Mouse (Mus musculus) testis, postnatal 10 days (tissue): ENCODE measurements around the gene 1700001C19Rik.

ENCODE experiments used
- DNase-seq: peaks from one replicate; pipeline ENCODE4 v3.0.0; 2021; ENCODE audit warnings: low spot score

1700001C19Rik gene

GRCm38 (mm10) chr17:47373991-47374390 is 63.2 kb downstream of the 1700001C19Rik start:
- DNase-seq = no peak

GRCm38 (mm10) chr17:47371451-47371850 is 65.7 kb downstream of the 1700001C19Rik start:
- DNase-seq = peak; percentile 76

- DNase-seq = no peak
Observed at GRCm38 (mm10) chr17:47369087-47369443, 68.1 kb downstream of the 1700001C19Rik start.

GRCm38 (mm10) chr17:47368401-47369086 is 68.6 kb downstream of the 1700001C19Rik start, which contains the start of gene Mrps10:
TSS of gene Mrps10 (plus strand) at chr17:47368887.
- peak; percentile 88 for DNase-seq
